Mouse (Mus musculus) megakaryocyte, embryonic 14.5 days (primary cell): ENCODE data around the gene Ranbp3l.

Experiments
- FLI1 ChIP-seq: IDR thresholded peaks from 2 replicates; pipeline ENCODE4 v1.6.1; 2012; ENCODE audit warnings: low read length, inconsistent platforms, mixed read lengths
- GATA1 ChIP-seq: IDR thresholded peaks from 3 replicates; pipeline ENCODE4 v1.6.1; 2012; ENCODE audit warnings: mixed read lengths, low read length, inconsistent platforms, borderline replicate concordance

DNA sequence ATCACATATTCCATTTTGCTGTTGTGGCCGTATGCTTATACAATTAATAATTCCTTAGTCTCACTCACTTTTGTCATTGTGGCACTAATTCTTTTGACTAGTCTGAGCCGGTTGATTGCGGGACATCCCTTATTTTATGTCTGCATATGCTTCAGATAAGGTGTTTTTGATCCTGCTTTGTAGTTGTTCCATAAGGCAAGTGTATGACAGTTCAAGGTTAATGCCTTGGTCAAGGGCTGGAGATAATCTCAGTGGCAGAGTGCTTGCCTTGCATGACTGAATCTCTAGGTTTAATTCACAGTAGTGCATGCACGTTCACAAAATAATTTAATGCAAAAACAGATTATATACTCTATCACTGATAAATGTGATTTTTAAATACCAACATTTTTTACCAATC lies 129.1 kb downstream of the Ranbp3l start:
- no peak for TF ChIP-seq GATA1
- TF ChIP-seq FLI1: no peak
